Mouse (Mus musculus) bone marrow macrophage, adult 2 months (primary cell): Measurements from ENCODE around the gene Pax7.

Source experiments
- CTCF ChIP-seq: IDR thresholded peaks from 2 replicates; pipeline ENCODE4 v1.5.1; 2012; ENCODE audit warnings: low read depth, mild to moderate bottlenecking, low read length, moderate library complexity
- POLR2A ChIP-seq: IDR thresholded peaks from 2 replicates; pipeline ENCODE4 v1.6.1; 2012; ENCODE audit warnings: mild to moderate bottlenecking, low read depth, low read length, borderline replicate concordance

DNA sequence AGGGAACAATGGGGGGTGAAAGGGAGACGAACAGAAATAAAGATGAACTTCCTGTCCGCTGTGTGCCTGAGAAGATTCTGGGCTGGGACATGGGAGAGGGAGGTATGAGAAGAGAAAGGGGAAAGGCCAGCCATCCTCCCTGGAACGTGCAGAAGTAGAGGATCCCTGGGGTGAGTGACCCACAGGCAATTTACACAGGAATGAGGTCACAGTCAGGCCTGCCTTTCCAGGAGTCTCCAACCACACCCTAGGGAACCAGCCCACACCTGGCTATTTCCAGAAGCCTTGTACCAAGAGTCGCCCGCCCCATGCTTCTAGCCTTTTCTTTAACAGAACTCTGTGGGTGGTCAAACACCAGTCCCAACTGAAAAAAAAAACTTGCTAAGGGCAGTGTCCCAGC lies 65.5 kb downstream of the Pax7 start:
- TF ChIP-seq POLR2A (no peak), CTCF (no peak)
